Mouse (Mus musculus): ENCODE measurements around the gene Nes.

The Nes gene

GRCm38 (mm10) chr3:87970939-87971488 lies at the start of gene Nes:
Nes (plus strand) TSS chr3:87971078.
- peak; percentile 94 for DNase-seq (ENCODE audit: low spot score)

- DNase-seq (ENCODE audit: low spot score) = no peak
Observed at GRCm38 (mm10) chr3:87924996-87925395, 45.9 kb upstream of the Nes start.

- DNase-seq (ENCODE audit: low spot score) = no peak
Observed at GRCm38 (mm10) chr3:87927452-87927851, 43.4 kb upstream of the Nes start.

GRCm38 (mm10) chr3:87929341-87930077 lies 41.4 kb upstream of the Nes start:
- DNase-seq (ENCODE audit: low spot score) = no peak

GRCm38 (mm10) chr3:87930078-87930795 lies 40.6 kb upstream of the Nes start, which contains the start of the genes Isg20l2 and Rrnad1:
Isg20l2 (plus strand) TSS chr3:87930314.
Rrnad1 (minus strand) TSS chr3:87930717.
- DNase-seq (ENCODE audit: low spot score) = peak; percentile 99

- no peak for DNase-seq (ENCODE audit: low spot score)
Observed at GRCm38 (mm10) chr3:87934026-87934425, 36.9 kb upstream of the Nes start.

- no peak for DNase-seq (ENCODE audit: low spot score)
Observed at GRCm38 (mm10) chr3:87934501-87934900, 36.4 kb upstream of the Nes start.

- DNase-seq (ENCODE audit: low spot score) = no peak
Observed at GRCm38 (mm10) chr3:87935201-87935600, 35.7 kb upstream of the Nes start.

- DNase-seq (ENCODE audit: low spot score) = peak; percentile 89
Observed at GRCm38 (mm10) chr3:87935776-87936175, 35.1 kb upstream of the Nes start.

- DNase-seq (ENCODE audit: low spot score) = no peak
Observed at GRCm38 (mm10) chr3:87940611-87941010, 30.3 kb upstream of the Nes start.

- DNase-seq (ENCODE audit: low spot score) = no peak
Observed at GRCm38 (mm10) chr3:87942471-87942870, 28.4 kb upstream of the Nes start.

- no peak for DNase-seq (ENCODE audit: low spot score)
Observed at GRCm38 (mm10) chr3:87943586-87943985, 27.3 kb upstream of the Nes start.

- peak; percentile 39 for DNase-seq (ENCODE audit: low spot score)
Observed at GRCm38 (mm10) chr3:87944838-87945600, 25.9 kb upstream of the Nes start.

- DNase-seq (ENCODE audit: low spot score) = peak; percentile 74
Observed at GRCm38 (mm10) chr3:87945781-87946540, 24.9 kb upstream of the Nes start.

GRCm38 (mm10) chr3:87946541-87946860 lies 24.4 kb upstream of the Nes start:
- no peak for DNase-seq (ENCODE audit: low spot score)

- peak; percentile 66 for DNase-seq (ENCODE audit: low spot score)
Observed at GRCm38 (mm10) chr3:87947056-87947810, 23.6 kb upstream of the Nes start.

GRCm38 (mm10) chr3:87947811-87948199 lies 23.1 kb upstream of the Nes start:
- DNase-seq (ENCODE audit: low spot score) = peak; percentile 97

GRCm38 (mm10) chr3:87948378-87949265 lies 22.3 kb upstream of the Nes start, which contains the start of gene Crabp2:
Crabp2 (plus strand) TSS chr3:87948666.
- peak; percentile 78 for DNase-seq (ENCODE audit: low spot score)

GRCm38 (mm10) chr3:87949266-87949954 lies 21.5 kb upstream of the Nes start:
- peak; percentile 81 for DNase-seq (ENCODE audit: low spot score)
